Mouse (Mus musculus): ENCODE measurements around the gene Mto1.
A peak's percentile ranks its signal among the peaks of the same experiment; 100 is the strongest.
"Not testable (repeated sequence)": the region's sequence is repeated elsewhere in the genome, so short reads cannot be mapped to it uniquely, and the experiment has no call there.

Gene Mto1

DNA sequence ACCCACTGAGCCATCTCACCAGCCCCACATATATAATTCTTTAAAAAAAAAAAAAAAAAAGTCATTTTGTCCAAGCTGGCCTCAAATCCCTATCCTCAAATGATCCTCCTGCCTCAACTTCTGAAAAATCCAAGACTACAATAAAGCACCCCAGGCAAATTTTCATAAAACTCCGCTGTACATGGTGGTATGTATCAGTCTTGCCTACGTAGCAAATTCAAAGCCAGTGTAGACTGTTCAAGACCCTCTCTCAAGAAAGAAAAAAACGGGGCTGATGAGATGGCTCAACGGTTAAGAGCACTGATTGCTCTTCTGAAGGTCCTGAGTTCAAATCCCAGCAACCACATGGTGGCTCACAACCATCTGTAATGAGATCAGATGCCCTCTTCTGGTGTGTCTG lies 27.9 kb downstream of the Mto1 start:
- DNase-seq (ENCODE audit: low read depth), result peak; percentile 43

DNA sequence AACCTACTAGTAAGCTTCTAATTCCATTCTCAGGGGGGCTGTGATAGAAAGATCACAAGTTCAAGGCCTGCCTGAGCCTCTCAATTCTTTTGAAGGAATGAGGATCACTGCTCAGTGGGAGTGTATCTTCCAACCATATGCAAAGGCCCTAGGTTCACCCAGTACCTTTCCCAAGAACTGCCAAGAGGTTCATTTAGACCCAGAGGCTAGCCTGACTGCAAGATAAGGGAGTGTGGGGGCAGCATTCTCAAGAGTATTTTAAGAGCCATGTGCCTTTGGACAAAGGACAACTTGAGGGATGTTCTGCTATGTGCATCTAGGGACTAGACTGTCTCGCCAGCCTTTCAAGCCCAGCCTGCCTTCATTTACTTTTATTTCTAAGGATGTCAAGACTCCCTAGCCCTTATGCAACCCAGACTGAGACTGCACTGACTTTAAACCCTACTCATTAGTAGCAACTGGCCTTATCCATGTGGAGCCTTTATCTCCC lies 28.6 kb downstream of the Mto1 start:
- peak; percentile 39 for DNase-seq (ENCODE audit: low read depth)

DNA sequence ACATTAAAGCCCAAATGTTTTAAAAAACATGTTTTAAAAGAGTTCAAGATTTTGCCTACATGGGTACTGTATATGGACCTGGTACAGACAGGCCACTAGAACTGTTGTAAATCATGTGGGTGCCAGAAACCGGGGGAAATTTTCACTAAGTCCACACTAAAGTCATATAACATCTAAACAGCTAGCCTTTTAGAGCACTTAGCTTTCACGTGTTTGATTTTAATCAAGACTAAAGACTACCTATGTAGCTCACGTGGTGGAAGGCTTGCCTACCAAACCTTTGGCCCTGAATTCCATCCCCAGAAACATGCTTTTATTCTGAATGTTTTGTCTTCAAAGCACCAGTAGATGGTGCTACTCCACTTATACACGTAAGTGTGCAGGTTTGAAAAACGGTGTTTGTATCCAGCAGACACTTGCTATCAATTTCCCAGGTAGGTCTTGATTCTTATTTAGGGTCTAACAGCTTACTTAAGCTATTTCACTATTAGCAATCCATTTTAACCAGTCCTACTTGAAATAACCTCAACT lies 29.1 kb downstream of the Mto1 start:
- peak; percentile 79 for DNase-seq (ENCODE audit: low read depth)

DNA sequence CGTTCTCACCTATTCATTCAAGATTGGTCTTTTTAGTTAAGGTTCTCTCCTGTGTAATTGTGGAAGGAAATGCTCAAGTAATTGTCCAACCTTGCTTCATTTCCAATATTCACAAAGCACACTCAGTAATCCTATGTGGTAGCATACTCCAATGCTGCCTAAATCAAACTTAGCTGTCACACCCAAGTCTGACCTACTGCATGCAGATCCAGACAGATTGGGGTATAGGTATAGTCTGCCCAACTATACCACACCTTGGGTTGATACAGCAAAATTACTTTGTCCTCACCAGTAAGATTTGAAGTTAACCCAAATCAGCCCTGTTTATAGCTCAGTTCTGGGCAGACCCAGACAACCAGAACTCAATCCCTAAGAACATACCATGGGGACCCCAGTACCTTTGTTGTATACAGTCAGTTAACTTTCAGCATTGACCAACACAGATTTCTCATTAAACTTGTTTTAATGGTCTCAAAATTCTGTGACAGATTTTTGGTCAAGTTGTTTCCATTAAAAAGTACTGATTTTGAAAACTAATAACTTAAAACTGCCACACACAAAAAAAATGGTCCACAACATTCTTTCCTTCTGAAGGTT lies 30.1 kb downstream of the Mto1 start:
- DNase-seq (ENCODE audit: low read depth), result peak; percentile 43

DNA sequence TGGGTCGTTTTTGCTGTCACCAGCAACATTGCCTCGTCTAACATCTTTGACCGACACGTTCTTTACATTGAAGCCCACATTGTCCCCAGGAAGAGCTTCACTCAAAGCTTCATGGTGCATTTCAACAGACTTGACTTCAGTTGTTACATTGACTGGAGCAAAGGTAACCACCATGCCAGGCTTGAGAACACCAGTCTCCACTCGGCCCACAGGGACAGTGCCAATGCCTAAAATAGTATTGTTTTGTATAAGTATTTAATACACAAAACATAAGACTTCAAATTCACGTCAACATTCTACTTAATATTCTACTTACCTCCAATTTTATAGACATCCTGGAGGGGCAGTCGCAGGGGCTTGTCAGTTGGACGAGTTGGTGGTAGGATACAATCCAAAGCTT lies 31.3 kb downstream of the Mto1 start:
- DNase-seq (ENCODE audit: low read depth), result peak; percentile 37

DNA sequence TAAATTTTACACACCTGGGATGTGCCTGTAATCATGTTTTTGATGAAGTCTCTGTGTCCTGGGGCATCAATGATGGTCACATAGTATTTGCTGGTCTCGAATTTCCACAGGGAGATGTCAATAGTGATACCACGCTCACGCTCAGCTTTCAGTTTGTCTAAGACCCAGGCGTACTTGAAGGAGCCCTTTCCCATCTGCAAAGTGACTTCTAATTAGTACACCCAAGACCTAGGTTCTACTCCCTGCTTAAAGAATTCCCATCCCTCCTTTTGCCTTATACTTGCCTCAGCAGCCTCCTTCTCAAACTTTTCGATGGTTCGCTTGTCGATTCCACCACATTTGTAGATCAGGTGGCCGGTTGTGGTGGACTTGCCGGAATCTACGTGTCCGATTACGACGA lies 32.2 kb downstream of the Mto1 start:
- peak; percentile 51 for DNase-seq (ENCODE audit: low read depth)

DNA sequence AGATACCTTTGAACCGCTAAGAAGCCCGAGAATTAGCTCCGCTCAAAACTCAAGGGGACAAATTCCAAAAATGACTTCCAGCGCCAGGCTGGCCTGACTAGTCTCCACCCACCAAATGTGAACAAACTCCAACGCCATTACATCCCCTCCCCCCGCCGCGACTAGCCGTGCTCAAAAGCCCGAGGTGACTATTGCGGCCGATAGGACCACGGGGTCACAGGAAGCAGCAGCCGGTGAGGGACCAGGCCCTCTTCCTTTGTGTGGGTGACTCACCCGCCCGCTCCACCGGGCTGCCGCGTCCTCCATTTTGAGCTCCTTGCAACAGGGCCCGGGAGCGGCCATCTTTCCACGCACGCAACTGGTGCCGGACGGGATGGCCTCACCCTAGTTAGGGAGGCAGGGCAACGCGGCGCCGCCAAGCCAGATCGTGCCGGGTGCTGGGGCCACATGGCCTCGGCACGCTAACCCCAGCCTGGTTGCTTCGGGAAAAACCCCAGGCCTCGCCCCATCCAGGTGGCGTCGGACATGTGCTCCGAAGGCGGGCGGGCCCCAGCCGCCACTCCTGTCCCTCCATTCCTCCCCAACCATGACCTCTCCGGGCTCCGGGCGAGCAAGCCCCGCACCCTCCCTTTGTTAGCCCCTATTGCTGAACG lies 32.8 kb downstream of the Mto1 start:
- peak; percentile 92 for DNase-seq (ENCODE audit: low read depth)

DNA sequence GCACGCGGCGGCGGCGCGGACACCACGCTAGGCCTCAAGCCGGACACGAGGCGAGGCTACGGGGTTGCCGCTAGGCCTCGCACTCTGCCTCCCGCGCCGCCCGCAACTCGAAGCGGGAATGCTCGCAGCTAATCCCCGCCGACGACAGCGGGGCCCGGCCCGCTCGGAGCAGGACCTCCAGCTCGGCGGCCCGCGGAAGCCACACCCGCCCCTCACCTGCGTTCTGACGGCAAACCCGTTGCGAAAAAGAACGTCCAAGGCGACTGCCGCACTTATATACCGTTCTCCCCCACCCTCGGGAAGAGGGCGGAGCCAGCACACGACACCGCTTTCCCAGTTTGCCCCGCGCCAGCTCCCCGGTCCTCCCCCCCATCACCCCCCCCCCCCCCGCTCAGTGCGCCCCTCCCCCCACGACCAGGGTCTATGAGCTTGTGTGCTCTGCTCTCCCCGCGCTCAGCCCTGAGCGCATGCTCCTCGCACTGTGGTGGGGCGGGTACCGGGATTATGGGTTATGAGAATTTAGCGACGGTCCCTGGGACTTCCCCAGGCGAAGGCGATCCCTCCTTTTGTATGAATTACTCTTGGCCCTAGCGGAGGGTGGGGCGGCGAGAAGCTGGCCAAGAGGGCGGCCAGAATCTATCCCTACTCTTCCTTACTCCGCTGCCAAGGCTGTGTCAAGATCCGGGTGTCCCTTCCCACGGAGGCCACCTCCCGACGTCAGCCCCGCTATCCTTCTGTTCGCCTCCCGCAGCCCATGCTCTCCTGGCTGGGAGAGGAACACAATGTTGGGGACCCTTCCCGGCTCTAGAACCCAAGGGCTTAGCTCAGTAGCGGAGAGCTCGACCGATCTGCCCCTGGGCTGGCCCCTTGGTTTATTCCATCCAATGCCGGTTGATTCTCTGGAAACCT lies 33.7 kb downstream of the Mto1 start:
- DNase-seq (ENCODE audit: low read depth), result peak; percentile 97

DNA sequence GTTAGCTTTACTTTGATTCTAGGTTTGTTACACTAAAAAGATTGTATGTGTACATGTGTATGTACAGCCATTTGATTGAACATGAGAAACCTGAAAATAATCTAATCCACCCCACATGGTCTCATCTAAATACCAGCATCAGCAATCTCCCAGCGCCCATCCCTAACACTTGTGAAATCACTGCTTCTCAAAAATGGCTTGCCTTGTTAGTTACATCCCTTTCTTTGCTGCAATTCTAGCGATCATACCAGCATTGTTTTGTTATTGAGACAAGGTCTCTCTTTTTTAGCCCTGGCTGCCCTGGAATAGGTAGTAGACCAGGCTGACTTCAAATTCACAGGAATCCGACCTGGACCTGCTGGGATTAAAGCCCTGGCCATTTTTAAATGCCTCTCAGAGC lies 34.4 kb downstream of the Mto1 start:
- DNase-seq (ENCODE audit: low read depth), result no peak

DNA sequence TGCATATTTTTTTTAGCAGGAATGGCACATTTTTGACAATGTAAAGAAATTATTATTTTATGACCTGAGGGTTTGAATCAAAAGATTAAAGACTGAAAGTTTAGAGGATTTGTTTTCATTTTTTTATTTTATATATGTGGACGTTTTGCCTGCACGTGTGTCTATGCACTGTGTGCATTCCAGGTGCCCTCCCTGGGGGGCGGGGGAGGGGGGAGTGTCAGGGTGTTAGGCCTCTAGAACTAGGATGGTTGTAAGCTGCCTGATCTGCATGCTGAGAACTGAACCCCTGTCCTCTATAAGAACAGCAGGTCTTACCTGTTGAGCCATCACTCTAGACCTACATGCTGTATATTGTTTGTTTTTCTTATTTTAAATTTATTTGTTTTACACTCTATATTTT lies 36.7 kb downstream of the Mto1 start:
- no peak for DNase-seq (ENCODE audit: low read depth)

DNA sequence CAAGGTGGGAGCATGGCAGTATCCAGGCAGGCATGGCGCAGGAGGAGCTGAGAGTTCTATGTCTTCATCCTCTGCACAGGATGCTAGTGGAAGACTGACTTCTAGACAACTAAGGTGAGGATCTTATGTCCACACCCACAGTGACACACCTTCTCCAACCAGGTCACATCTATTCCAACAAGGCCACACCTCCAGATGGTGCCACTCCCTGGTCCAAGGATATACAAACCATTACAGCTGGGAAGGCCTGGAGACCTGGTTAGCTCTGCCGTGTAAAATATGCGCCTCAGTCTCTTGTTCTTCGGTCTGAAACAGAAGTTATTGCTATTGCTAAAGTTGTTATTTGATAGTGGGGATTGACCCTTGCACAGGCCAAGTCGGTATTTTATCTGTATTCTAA lies 40.0 kb downstream of the Mto1 start:
- not testable (repeated sequence) for DNase-seq (ENCODE audit: low read depth)

DNA sequence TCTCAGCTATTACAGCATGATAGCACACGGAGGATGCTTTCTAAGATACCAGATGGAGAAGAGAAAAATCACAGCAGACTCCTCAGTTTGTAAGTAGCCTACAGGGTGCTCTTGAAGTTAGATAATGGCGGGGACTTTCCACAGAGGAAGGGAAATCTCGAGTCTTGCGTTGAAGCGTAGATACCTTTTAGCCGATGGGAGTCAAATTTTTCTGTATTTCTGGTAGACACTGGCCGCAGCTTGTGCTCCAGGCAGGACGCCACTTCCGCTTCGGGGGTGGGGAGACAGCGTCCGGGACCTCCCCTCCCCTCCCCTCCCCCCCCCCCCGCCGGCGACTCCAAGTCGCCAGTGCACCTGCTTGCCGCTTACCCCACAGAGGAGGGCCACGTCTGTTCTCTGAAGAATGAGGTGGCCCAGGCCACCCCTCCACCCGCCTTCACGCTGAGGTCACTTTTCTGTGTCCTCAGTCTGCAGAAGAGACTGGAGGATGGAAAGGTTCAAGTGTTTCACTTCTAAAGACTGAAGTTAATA lies 40.9 kb downstream of the Mto1 start, which contains the start of gene Eef1a1:
Eef1a1 (minus strand) TSS at position 262 of the 531 bp plus-strand sequence.
- peak; percentile 83 for DNase-seq (ENCODE audit: low read depth)

DNA sequence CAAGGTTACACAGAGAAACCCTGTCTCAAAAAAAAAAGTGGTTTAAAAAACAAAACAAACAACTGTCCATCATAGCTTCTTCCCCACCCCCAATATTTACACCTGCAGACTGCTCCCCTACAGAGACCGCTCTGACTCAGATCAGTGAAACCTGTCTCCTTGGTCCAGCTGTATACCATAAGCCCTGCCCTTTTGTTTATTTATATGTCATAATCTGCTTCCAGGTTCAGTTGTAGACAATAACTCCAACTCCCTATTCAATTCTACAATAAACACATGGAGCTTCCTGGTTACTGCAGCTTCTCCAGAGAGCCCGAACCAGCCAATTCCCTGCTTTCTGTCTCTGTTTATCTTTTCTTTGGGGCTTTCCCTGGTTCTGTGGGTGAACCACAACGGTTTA lies 43.2 kb downstream of the Mto1 start:
- DNase-seq (ENCODE audit: low read depth), result peak; percentile 22

DNA sequence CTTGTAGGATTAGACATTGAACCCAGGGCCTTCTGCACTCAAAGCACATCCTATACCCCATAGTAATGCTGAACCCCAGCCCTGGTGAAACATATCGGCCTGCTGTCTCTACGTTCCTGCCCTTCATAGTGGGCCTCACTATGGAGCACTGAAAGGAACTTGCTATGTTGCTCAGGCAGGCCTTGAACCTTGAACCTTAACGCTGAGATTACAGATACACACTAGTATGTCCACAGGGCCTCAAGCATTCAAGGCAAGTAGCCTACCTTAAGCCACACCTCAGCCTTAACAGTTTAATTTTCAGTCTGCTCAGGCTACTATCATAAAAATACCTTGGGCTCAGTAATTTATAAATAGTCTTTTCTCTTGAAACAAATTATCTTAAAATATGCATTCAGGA lies 44.2 kb downstream of the Mto1 start:
- no peak for DNase-seq (ENCODE audit: low read depth)

DNA sequence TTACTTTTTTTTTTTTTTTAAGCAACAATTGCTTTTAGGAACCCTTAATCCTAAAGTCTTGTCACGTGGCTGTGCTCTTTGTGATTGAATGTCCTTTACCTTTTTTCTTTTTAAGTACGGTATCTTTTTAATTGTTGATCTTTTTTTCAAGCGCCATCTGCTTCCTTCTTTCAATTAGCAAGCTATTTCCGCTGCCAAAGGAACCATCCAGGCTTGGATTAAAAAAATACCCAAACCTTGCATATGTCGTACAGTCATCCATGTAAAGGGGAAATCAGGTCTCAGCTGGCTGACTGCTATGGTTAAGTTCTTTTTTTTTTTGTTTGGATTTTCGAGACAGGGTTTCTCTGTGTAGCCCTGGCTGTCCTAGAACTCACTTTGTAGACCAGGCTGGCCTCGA lies 45.2 kb downstream of the Mto1 start:
- no peak for DNase-seq (ENCODE audit: low read depth)

DNA sequence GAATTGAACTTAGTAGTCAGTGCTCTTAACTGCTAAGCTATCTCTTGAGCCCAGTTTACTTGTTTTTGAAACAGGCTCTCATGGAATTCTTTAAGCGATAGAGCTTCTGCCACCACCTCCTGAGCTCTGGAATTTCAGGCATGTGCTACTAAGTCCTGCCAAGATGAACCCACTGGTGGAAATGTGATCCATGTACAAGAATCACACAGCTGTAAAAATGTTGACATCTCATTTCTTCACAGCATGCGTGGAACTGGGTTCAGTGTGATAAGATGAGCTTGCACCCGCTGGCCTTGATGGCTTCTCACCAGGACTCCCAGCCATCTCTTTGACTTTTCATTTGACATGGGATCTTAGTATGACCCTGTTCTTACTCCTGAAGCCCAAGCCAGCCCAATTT lies 52.4 kb downstream of the Mto1 start:
- DNase-seq (ENCODE audit: low read depth), result no peak

DNA sequence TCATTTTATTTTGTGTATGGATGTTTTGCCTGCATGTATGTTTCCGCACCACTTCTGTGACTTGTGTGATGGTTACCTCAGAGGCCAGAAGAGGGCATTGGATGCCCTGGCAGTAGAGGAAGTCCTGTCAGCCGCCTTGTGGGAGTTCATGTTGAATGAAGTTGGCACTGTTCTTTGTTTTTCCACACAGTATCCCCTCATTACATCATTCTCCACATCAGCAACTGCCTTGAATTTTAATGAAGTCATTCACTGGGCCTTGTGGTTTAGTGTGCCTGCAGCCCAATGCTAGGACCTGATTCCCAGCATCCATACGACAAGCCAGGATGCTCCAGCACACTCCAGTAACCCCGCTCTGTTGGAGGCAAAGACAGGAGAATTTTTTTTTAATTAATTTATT lies 53.3 kb downstream of the Mto1 start:
- no peak for DNase-seq (ENCODE audit: low read depth)

DNA sequence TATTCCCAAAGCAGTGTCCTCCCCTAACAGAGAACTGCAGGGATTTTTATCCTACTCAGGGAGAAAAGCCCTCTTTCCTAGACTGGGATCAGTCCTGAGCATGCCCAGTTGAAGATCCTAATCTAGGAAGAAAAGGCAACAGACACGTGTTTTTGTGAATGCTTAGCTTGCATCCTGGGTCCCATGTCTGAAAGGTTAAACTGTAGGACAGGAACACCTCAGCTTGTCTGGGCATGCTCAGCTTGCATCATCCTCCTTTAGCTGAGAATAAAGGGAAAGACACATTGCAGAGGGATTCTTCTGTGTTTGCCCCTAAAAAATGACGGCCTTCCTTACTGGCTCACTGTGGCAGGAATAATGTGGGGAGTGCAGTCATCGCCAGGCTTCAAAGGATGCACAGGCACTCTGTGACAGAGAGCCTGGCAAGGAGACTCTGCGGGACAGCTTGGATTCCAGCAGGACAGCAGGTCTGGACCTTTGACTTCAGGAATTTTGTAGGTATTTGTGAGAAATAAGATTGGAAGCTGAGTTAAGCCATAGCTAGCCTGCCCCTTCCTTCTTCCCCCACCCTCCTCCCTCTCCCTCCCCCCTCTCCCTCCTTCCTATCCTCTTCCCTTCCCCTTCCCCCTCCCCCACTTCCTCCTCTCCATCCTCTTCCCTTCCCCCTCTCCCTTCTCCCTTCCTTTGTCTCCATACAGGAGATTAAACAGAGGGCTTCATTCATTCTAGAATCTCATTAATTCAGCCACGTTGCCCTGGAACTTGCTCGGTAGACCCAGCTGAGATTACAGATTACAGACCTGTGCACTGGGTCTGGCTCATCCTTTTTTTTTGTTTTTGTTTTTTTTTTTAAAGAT lies 55.4 kb downstream of the Mto1 start:
- DNase-seq (ENCODE audit: low read depth), result no peak

DNA sequence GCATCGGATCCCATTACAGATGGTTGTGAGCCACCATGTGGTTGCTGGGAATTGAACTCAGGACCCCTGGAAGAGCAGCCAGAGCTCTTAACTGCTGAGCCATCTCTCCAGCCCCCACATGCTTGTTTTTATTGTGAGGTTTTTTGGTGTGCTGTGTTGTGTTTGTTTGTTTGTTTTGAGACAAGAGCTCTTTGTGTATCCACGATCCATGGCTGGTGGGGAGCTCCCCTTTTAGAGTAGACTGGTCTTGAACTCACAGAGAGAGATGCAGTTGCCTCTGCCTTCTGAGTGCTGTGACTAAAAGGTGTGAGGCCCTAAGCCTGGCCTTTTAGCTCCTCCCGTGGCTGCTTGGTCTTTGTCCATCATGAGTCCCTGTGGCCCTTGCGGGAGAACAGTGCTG lies 56.1 kb downstream of the Mto1 start:
- DNase-seq (ENCODE audit: low read depth), result no peak

DNA sequence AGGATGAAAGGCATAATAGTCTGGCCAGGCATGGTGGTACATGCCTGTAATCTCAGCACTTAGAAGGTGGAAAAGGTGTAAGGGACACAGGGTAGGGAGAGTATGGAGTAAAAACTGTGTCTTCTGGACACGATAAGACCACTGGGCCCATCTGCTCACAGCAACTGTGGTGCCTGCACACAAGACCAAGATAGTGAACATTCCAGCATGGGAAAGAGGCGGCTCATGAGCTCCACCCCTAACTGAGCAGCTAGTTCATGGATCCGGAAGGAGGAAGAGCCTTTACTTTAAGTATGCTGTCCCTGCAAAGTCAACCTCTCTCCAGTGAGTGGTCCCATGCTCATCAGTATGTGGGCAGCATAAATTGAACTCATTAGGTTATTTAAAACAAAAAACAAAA lies 56.7 kb downstream of the Mto1 start:
- DNase-seq (ENCODE audit: low read depth), result no peak

DNA sequence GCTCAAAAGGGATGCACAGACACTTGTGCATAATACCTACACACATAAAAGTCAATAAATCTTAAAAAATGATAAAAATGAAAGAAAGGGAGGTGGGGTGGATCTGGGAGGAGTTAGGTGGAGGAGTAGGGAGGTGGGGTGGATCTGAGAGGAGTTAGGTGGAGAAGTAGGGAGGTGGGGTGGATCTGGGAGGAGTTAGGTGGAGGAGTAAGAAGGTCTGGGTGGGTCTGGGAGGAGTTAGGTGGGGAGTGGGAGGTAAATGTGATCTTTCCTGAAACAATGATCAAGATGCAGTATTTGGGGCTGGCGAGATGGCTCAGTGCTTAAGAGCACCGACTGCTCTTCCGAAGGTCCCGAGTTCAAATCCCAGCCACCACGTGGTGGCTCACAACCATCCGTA lies 57.2 kb downstream of the Mto1 start:
- no peak for DNase-seq (ENCODE audit: low read depth)

Data from induced T-regulatory cell, adult 2 months (primary cell).